Mouse (Mus musculus): ENCODE measurements around the gene Ptpn5.

DNA sequence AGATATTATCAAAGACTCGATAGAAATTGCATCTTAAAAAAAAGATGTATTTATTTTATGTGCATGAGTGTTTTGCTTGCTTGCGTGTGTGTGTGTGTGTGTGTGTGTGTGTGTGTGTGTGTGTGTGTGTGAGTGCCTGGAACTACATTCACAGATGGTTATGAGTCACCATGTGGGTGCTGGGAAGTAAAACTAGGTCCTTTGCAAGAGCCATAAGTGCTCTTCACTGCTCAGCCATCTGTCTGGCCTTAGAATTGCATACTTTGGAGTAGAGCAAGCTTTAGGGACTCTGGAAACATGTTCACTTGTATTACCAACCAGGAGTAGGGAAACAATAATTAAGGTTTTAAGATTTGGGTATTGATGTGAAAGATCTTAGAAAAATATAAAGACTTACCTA is 22.4 kb upstream of the Ptpn5 start:
- TF ChIP-seq CTCF (IDR thresholded peaks at IDR 0.05; ENCODE audit: low read depth, low read length): no peak
- TF ChIP-seq POLR2A (IDR thresholded peaks at IDR 0.05; ENCODE audit: extremely low read depth, insufficient read depth, low read length): no peak
